Mouse (Mus musculus) hindbrain, embryonic 11.5 days (tissue): ENCODE results near the gene Osbpl2. TPM values are rescaled to one million over a fixed set of nuclear protein-coding genes. Genes with fewer than 3 reads are reported as not detected.

ENCODE experiments used
- ATAC-seq: fragments of 200-750 bp; cut with Nextera tagmentation; 2 replicates; pipeline ENCODE4 v1.8.0; 2017; ENCODE audit warnings: mild to moderate bottlenecking, moderate TSS enrichment, moderate library complexity; ENCODE audit not compliant: low FRiP score
- DNase-seq: peaks from one replicate; pipeline ENCODE4 v3.0.0-alpha.2; 2015; ENCODE audit warnings: low spot score
- H3K27ac ChIP-seq: fragments of 300-500 bp; sonication (generic); 2 replicates; pipeline ENCODE4 v1.5.1; 2014; ENCODE audit warnings: mild to moderate bottlenecking, low read depth, low read length
- H3K27me3 ChIP-seq: fragments of 300-500 bp; sonication (generic); 2 replicates; pipeline ENCODE4 v1.6.1; 2014; ENCODE audit warnings: mild to moderate bottlenecking, low read length, moderate library complexity, mixed read lengths; ENCODE audit not compliant: control insufficient read depth, insufficient read depth
- H3K36me3 ChIP-seq: fragments of 300-500 bp; sonication (generic); 2 replicates; pipeline ENCODE4 v1.6.1; 2014; ENCODE audit warnings: mild to moderate bottlenecking, low read length, moderate library complexity, mixed read lengths; ENCODE audit not compliant: control insufficient read depth, insufficient read depth
- H3K4me1 ChIP-seq: fragments of 300-500 bp; sonication (generic); replicated peaks from 2 replicates; pipeline ENCODE4 v1.6.1; 2014; ENCODE audit warnings: low read length, mixed read lengths; ENCODE audit not compliant: control insufficient read depth, insufficient read depth
- H3K4me2 ChIP-seq: fragments of 300-500 bp; sonication (generic); replicated peaks from 2 replicates; pipeline ENCODE4 v1.6.1; 2014; ENCODE audit warnings: mild to moderate bottlenecking, low read depth, low read length
- H3K4me3 ChIP-seq: fragments of 300-500 bp; sonication (generic); 2 replicates; pipeline ENCODE4 v1.5.1; 2014; ENCODE audit warnings: low read depth, low read length
- H3K9ac ChIP-seq: fragments of 300-500 bp; sonication (generic); 2 replicates; pipeline ENCODE4 v1.6.1; 2014; ENCODE audit warnings: low read depth, low read length
- H3K9me3 ChIP-seq: fragments of 300-500 bp; sonication (generic); 2 replicates; pipeline ENCODE4 v1.6.1; 2016; ENCODE audit warnings: low read length; ENCODE audit not compliant: control insufficient read depth
- WGBS: fragments of 180-500 bp; shearing (Covaris S2); extraction: QIAGEN DNeasy Blood & Tissue Kit; methylation state at CpG from one replicate; pipeline ENCODE4 v1.1.7; 2014; 5-methylcytosine and 5-hydroxymethylcytosine counted together
- polyA plus RNA-seq: library from polyadenylated mRNA; unstranded; fragments of >200 nt; fragmentation: Nextera tagmentation; extraction: Ambion mirVana; gene quantifications from 2 replicates; pipeline ENCODE4 v1.2.1, GENCODE M21; 2014

Osbpl2 gene
- polyA plus RNA-seq, 1 experiment from 2014 or later = 42.1 TPM

GRCm38 (mm10) chr2:180127675-180128074, 8.6 kb downstream of the Osbpl2 start:
- Histone ChIP-seq H3K9ac (no peak overlapping the region), H3K27me3 (no peaks in the 10 kb centered on the region), H3K4me3 (no peak overlapping the region), H3K4me1 (peaks cover 4% of the 10 kb centered on the region), H3K27ac (no peak overlapping the region), H3K36me3 (no peaks in the 10 kb centered on the region), H3K9me3 (no peaks in the 10 kb centered on the region), H3K4me2 (no peak overlapping the region)
- ATAC-seq (no peak), DNase-seq (no peak)
- 58% methylated on average over 1 of the region's 1 CpGs for WGBS

- WGBS = 94% methylated on average over 4 of the region's 4 CpGs
- Histone ChIP-seq H3K9ac (no peak overlapping the region), H3K9me3 (no peaks in the 10 kb centered on the region), H3K36me3 (no peaks in the 10 kb centered on the region), H3K27ac (no peak overlapping the region), H3K4me3 (no peak overlapping the region), H3K4me1 (no peaks in the 10 kb centered on the region), H3K4me2 (no peak overlapping the region), H3K27me3 (no peaks in the 10 kb centered on the region)
- DNase-seq (no peak), ATAC-seq (no peak)
Measured at GRCm38 (mm10) chr2:180133231-180133630, 14.1 kb downstream of the Osbpl2 start.

- no peaks in the 10 kb centered on the region for H3K36me3 ChIP-seq
- DNase-seq = no peak
- H3K4me2 ChIP-seq = no peak overlapping the region
Measured at GRCm38 (mm10) chr2:180133911-180134310, 14.8 kb downstream of the Osbpl2 start.

GRCm38 (mm10) chr2:180135414-180135813, 16.3 kb downstream of the Osbpl2 start:
- H3K4me2 ChIP-seq = no peak overlapping the region
- H3K4me3 ChIP-seq = no peak overlapping the region
- DNase-seq (no peak), ATAC-seq (no peak)
- no peaks in the 10 kb centered on the region for H3K4me1 ChIP-seq
- no peaks in the 10 kb centered on the region for H3K9me3 ChIP-seq
- 87% methylated on average over 5 of the region's 5 CpGs for WGBS
- H3K9ac ChIP-seq = no peak overlapping the region
- H3K27me3 ChIP-seq = no peaks in the 10 kb centered on the region
- no peaks in the 10 kb centered on the region for H3K36me3 ChIP-seq
- no peak overlapping the region for H3K27ac ChIP-seq

More at GRCm38 (mm10) chr2:180133911-180134310, 14.8 kb downstream of the Osbpl2 start:
- 83% methylated on average over 3 of the region's 3 CpGs for WGBS
- H3K9ac ChIP-seq = no peak overlapping the region
- no peak overlapping the region for H3K4me3 ChIP-seq
- H3K9me3 ChIP-seq = no peaks in the 10 kb centered on the region
- H3K27me3 ChIP-seq = no peaks in the 10 kb centered on the region
- no peak for ATAC-seq
- no peak overlapping the region for H3K27ac ChIP-seq
- H3K4me1 ChIP-seq = no peaks in the 10 kb centered on the region

GRCm38 (mm10) chr2:180146091-180146490, 27.0 kb downstream of the Osbpl2 start:
- H3K9ac ChIP-seq = no peak overlapping the region
- H3K4me2 ChIP-seq = no peak overlapping the region
- no peak for ATAC-seq
- 85% methylated on average over 2 of the region's 2 CpGs for WGBS
- no peaks in the 10 kb centered on the region for H3K9me3 ChIP-seq
- 0 out of 2 replicates have a peak, but pooled peaks cover 4% of the 10 kb centered on the region for H3K36me3 ChIP-seq
- no peaks in the 10 kb centered on the region for H3K27me3 ChIP-seq
- no peak overlapping the region for H3K27ac ChIP-seq
- no peak for DNase-seq
- H3K4me1 ChIP-seq = no peaks in the 10 kb centered on the region
- H3K4me3 ChIP-seq = no peak overlapping the region

- H3K4me3 ChIP-seq = no peak overlapping the region
- no peak for DNase-seq
- H3K36me3 ChIP-seq = 0 out of 2 replicates have a peak, but pooled peaks cover 4% of the 10 kb centered on the region
- H3K9me3 ChIP-seq = no peaks in the 10 kb centered on the region
- H3K27ac ChIP-seq = no peak overlapping the region
- H3K4me1 ChIP-seq = no peaks in the 10 kb centered on the region
- no peak for ATAC-seq
- H3K4me2 ChIP-seq = no peak overlapping the region
- WGBS = 91% methylated on average over 6 of the region's 6 CpGs
- no peak overlapping the region for H3K9ac ChIP-seq
- H3K27me3 ChIP-seq = no peaks in the 10 kb centered on the region
Measured at GRCm38 (mm10) chr2:180147379-180147778, 28.3 kb downstream of the Osbpl2 start.

GRCm38 (mm10) chr2:180148551-180148950, 29.4 kb downstream of the Osbpl2 start:
- Histone ChIP-seq H3K4me1 (no peaks in the 10 kb centered on the region), H3K27me3 (no peaks in the 10 kb centered on the region), H3K9ac (no peak overlapping the region), H3K36me3 (0 out of 2 replicates have a peak, but pooled peaks cover 4% of the 10 kb centered on the region), H3K4me2 (no peak overlapping the region), H3K9me3 (no peaks in the 10 kb centered on the region), H3K4me3 (no peak overlapping the region), H3K27ac (no peak overlapping the region)
- 91% methylated on average over 9 of the region's 9 CpGs for WGBS
- DNase-seq (no peak), ATAC-seq (no peak)

GRCm38 (mm10) chr2:180154796-180155195, 35.7 kb downstream of the Osbpl2 start:
- Histone ChIP-seq H3K36me3 (peaks cover 2% of the 10 kb centered on the region; the same call in 1 of the 2 replicates), H3K4me1 (no peaks in the 10 kb centered on the region), H3K27me3 (no peaks in the 10 kb centered on the region), H3K4me3 (no peak overlapping the region), H3K9me3 (no peaks in the 10 kb centered on the region), H3K9ac (no peak overlapping the region), H3K27ac (no peak overlapping the region), H3K4me2 (no peak overlapping the region)
- DNase-seq (no peak), ATAC-seq (no peak)
- WGBS = 75% methylated on average over 3 of the region's 3 CpGs

- no peak overlapping the region for H3K9ac ChIP-seq
- 93% methylated on average over 3 of the region's 3 CpGs for WGBS
- H3K4me2 ChIP-seq = no peak overlapping the region
- no peak overlapping the region for H3K4me3 ChIP-seq
- H3K27ac ChIP-seq = no peak overlapping the region
- no peaks in the 10 kb centered on the region for H3K9me3 ChIP-seq
- ATAC-seq = no peak
- no peak for DNase-seq
- no peaks in the 10 kb centered on the region for H3K4me1 ChIP-seq
- no peaks in the 10 kb centered on the region for H3K27me3 ChIP-seq
- H3K36me3 ChIP-seq = peaks cover 5% of the 10 kb centered on the region; the same call in 1 of the 2 replicates
Measured at GRCm38 (mm10) chr2:180158627-180159026, 39.5 kb downstream of the Osbpl2 start.
